19 mouse cellular contexts compared by ENCODE assay signal in genomic region chr8:45635155-45635554, GRCm38 (mm10).
DNase-seq lines count a peak whose midpoint lies in the region; ATAC-seq and TF ChIP-seq lines count a peak whose summit lies in the region.
"Had no signal": no experiment of that assay in that cellular context is flagged by ENCODE, and none has a peak within 500 bp of the region (broad histone marks: within the 10 kb centered on the region; RNA-seq: fewer than 3 reads in every experiment).

No protein-coding gene starts in this region.

- no peak overlapping the region for H3K27ac ChIP-seq in forebrain, embryonic 13.5 days
- no peak overlapping the region for H3K27ac ChIP-seq in forebrain, embryonic 12.5 days
- peak overlapping the region; percentile 39 for H3K27ac ChIP-seq in heart, adult 2 months
- H3K27ac ChIP-seq: embryonic facial prominence, embryonic 13.5 days; hindbrain, embryonic 13.5 days; hindbrain, postnatal 0 days had no signal

- no peak for DNase-seq in heart, adult 2 months
- DNase-seq in heart, postnatal 36 days, result no peak
- DNase-seq in brain, adult 2 months (ENCODE audit: low read depth, low spot score), result peak; percentile 75
- peak; percentile 70 for DNase-seq in telencephalon, adult 2 months (ENCODE audit: low read depth, low spot score)
- DNase-seq: adrenal gland, postnatal 14 days; cerebellum, adult 8-10 months; cerebellum, postnatal 14 days; gastrocnemius, postnatal 14 days; kidney, adult 11 months had no signal

- no peak overlapping the region for H3K4me2 ChIP-seq in forebrain, embryonic 13.5 days
- H3K4me2 ChIP-seq in forebrain, embryonic 12.5 days, result no peak overlapping the region
- H3K4me2 ChIP-seq: embryonic facial prominence, embryonic 13.5 days; heart, embryonic 12.5 days; hindbrain, embryonic 13.5 days had no signal

- no peak for TF ChIP-seq CTCF in heart, adult 2 months (IDR thresholded peaks at IDR 0.05)

- H3K27me3 ChIP-seq in forebrain, embryonic 13.5 days, result no peaks in the 10 kb centered on the region
- H3K27me3 ChIP-seq in forebrain, embryonic 12.5 days, result no peaks in the 10 kb centered on the region
- no peaks in the 10 kb centered on the region for H3K27me3 ChIP-seq in heart, adult 2 months (ENCODE audit: control insufficient read depth, insufficient read depth, low read length)
- H3K27me3 ChIP-seq: CH12.LX; embryonic facial prominence, embryonic 13.5 days; heart, embryonic 12.5 days; hindbrain, embryonic 13.5 days; Patski had no signal

- H3K4me1 ChIP-seq in forebrain, embryonic 13.5 days, result peaks cover 20% of the 10 kb centered on the region
- H3K4me1 ChIP-seq in forebrain, embryonic 12.5 days, result peaks cover 8% of the 10 kb centered on the region
- peaks cover 1% of the 10 kb centered on the region; the same call in 1 of the 2 replicates for H3K4me1 ChIP-seq in heart, adult 2 months (ENCODE audit: control insufficient read depth, insufficient read depth, low read length)
- H3K4me1 ChIP-seq: embryonic facial prominence, embryonic 13.5 days had no signal

- TF ChIP-seq EP300 in heart, adult 2 months (IDR thresholded peaks at IDR 0.05; ENCODE audit: insufficient read depth, low read depth, low read length), result no peak

- no peak for TF ChIP-seq POLR2A in heart, adult 2 months (IDR thresholded peaks at IDR 0.05; ENCODE audit: insufficient read depth, low read depth, low read length)

- ATAC-seq in forebrain, embryonic 13.5 days, result peak; percentile 55; the same call in 1 of the 2 replicates
- no peak for ATAC-seq in forebrain, embryonic 12.5 days (ENCODE audit: low FRiP score)
- no peak for ATAC-seq in megakaryocyte progenitor cell, adult 5-6 weeks (replicated peaks; ENCODE audit: poor library complexity)
- ATAC-seq: activated CD4-positive, CD25-positive, alpha-beta regulatory T cell, adult 4 months; hindbrain, postnatal 0 days; Patski had no signal

- no peaks in the 10 kb centered on the region for H3K9me3 ChIP-seq in forebrain, embryonic 13.5 days (replicated peaks)
- H3K9me3 ChIP-seq in forebrain, embryonic 12.5 days, result no peaks in the 10 kb centered on the region
- H3K9me3 ChIP-seq: embryonic facial prominence, embryonic 13.5 days; heart, embryonic 12.5 days; hindbrain, embryonic 13.5 days had no signal

- no peaks in the 10 kb centered on the region for H3K79me2 ChIP-seq in heart, adult 2 months (replicated peaks; ENCODE audit: control insufficient read depth, insufficient read depth, low read length)

- intact Hi-C loops in heart, adult 2 months (cut with DNase I), result no loop called here
- intact Hi-C loops in heart, postnatal 36 days (cut with DNase I), result no loop called here

- H3K9ac ChIP-seq in forebrain, embryonic 13.5 days, result no peak overlapping the region
- H3K9ac ChIP-seq in forebrain, embryonic 12.5 days, result no peak overlapping the region
- no peak overlapping the region for H3K9ac ChIP-seq in heart, adult 2 months (ENCODE audit: low read depth, low read length)
- H3K9ac ChIP-seq: embryonic facial prominence, embryonic 13.5 days; heart, embryonic 12.5 days; hindbrain, embryonic 13.5 days had no signal

- H3K36me3 ChIP-seq in forebrain, embryonic 13.5 days (ENCODE audit: poor library complexity, severe bottlenecking), result no peaks in the 10 kb centered on the region
- no peaks in the 10 kb centered on the region for H3K36me3 ChIP-seq in forebrain, embryonic 12.5 days (replicated peaks)
- H3K36me3 ChIP-seq in heart, adult 2 months (ENCODE audit: control insufficient read depth, insufficient read depth, low read length), result peaks cover 2% of the 10 kb centered on the region
- H3K36me3 ChIP-seq: embryonic facial prominence, embryonic 13.5 days; heart, embryonic 12.5 days; hindbrain, embryonic 13.5 days had no signal

- H3K4me3 ChIP-seq in forebrain, embryonic 13.5 days, result no peak overlapping the region
- no peak overlapping the region for H3K4me3 ChIP-seq in forebrain, embryonic 12.5 days (replicated peaks)
- peak overlapping the region; percentile 24; the same call in 1 of the 2 replicates for H3K4me3 ChIP-seq in heart, adult 2 months
- H3K4me3 ChIP-seq: embryonic facial prominence, embryonic 13.5 days; heart, embryonic 12.5 days; hindbrain, embryonic 13.5 days had no signal

- WGBS in forebrain, embryonic 13.5 days, result 63% methylated on average over 6 of the region's 6 CpGs
- WGBS in forebrain, embryonic 12.5 days, result 68% methylated on average over 6 of the region's 6 CpGs
- 71% methylated on average over 6 of the region's 6 CpGs for WGBS in heart, adult 2 months

Comparison
In these comparisons a context has a peak if more than half of its experiments do, and no peak if none do; other contexts are left out.
1. DNase-seq: peak in brain, adult 2 months (single experiment) and telencephalon, adult 2 months (single experiment); none in heart, adult 2 months (0 of 2) and heart, postnatal 36 days (0 of 2).